Mouse (Mus musculus) neural tube, embryonic 13.5 days (tissue): ENCODE data around the gene Gfral. TPM values are rescaled to one million over a fixed set of nuclear protein-coding genes. Genes with fewer than 3 reads are reported as not detected.

Source experiments
- ATAC-seq: fragments of 200-750 bp; cut with Nextera tagmentation; 2 replicates; pipeline ENCODE4 v1.8.0; 2017; ENCODE audit warnings: low read depth, mild to moderate bottlenecking, moderate TSS enrichment, moderate library complexity
- H3K27ac ChIP-seq: fragments of 300-500 bp; sonication (generic); replicated peaks from 2 replicates; pipeline ENCODE4 v1.5.1; 2015; ENCODE audit warnings: moderate library complexity, mild to moderate bottlenecking, inconsistent platforms
- H3K27me3 ChIP-seq: fragments of 300-500 bp; sonication (generic); 2 replicates; pipeline ENCODE4 v1.6.1; 2015; ENCODE audit warnings: mild to moderate bottlenecking, inconsistent platforms
- H3K36me3 ChIP-seq: fragments of 300-500 bp; sonication (generic); 2 replicates; pipeline ENCODE4 v1.6.1; 2015; ENCODE audit warnings: mild to moderate bottlenecking, inconsistent platforms
- H3K4me1 ChIP-seq: fragments of 300-500 bp; sonication (generic); replicated peaks from 2 replicates; pipeline ENCODE4 v1.6.1; 2015; ENCODE audit warnings: inconsistent platforms
- H3K4me2 ChIP-seq: fragments of 300-500 bp; sonication (generic); 2 replicates; pipeline ENCODE4 v1.6.1; 2015; ENCODE audit warnings: inconsistent platforms, mild to moderate bottlenecking, moderate library complexity
- H3K4me3 ChIP-seq: fragments of 300-500 bp; sonication (generic); 2 replicates; pipeline ENCODE4 v1.5.1; 2015; ENCODE audit warnings: mild to moderate bottlenecking, inconsistent platforms
- H3K9ac ChIP-seq: fragments of 300-500 bp; sonication (generic); 2 replicates; pipeline ENCODE4 v1.6.1; 2015; ENCODE audit warnings: moderate library complexity, mild to moderate bottlenecking, inconsistent platforms
- H3K9me3 ChIP-seq: fragments of 300-500 bp; sonication (generic); 2 replicates; pipeline ENCODE4 v1.6.1; 2016; ENCODE audit warnings: inconsistent platforms
- WGBS: fragments of 180-500 bp; shearing (Covaris S2); methylation state at CpG from one replicate; pipeline ENCODE4 v1.1.7; 2015; 5-methylcytosine and 5-hydroxymethylcytosine counted together
- polyA plus RNA-seq: library from polyadenylated mRNA; unstranded; fragments of >200 nt; fragmentation: Nextera tagmentation; extraction: Ambion mirVana; gene quantifications from 2 replicates; pipeline ENCODE4 v1.2.1, GENCODE M21; 2015

The Gfral gene
- polyA plus RNA-seq = not detected in 2 replicates

DNA sequence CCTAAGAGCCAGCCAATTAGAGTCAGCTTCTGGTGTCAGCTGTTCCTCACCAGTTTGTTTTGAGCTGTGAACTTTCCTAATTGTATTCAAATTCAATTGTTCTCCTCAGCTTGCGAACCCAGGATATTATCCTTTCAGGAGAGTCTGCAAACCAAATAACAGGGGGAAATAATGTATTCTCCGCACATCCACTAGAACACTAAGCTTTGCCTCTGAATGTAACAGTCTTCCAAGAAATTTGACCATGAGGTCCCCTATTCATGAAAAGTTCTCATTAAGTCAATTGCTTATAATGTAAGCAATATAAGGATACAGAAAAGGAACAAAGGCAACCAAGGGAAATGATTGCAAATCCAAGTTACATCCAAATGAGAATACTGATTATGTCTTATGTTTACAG lies at the start of gene Gfral:
Gene Gfral, minus strand, starts transcription at position 101 of the 400 bp plus-strand sequence.
- Histone ChIP-seq H3K27ac (no peak within 1 kb of the TSS), H3K36me3 (no peaks in the 10 kb centered on the region), H3K9ac (no peak within 1 kb of the TSS), H3K4me3 (no peak within 1 kb of the TSS), H3K9me3 (no peaks in the 10 kb centered on the region), H3K27me3 (no peaks in the 10 kb centered on the region), H3K4me2 (no peak within 1 kb of the TSS), H3K4me1 (no peaks in the 10 kb centered on the region)
- 91% methylated on average over 2 of the region's 2 CpGs for WGBS
- ATAC-seq = no peak

DNA sequence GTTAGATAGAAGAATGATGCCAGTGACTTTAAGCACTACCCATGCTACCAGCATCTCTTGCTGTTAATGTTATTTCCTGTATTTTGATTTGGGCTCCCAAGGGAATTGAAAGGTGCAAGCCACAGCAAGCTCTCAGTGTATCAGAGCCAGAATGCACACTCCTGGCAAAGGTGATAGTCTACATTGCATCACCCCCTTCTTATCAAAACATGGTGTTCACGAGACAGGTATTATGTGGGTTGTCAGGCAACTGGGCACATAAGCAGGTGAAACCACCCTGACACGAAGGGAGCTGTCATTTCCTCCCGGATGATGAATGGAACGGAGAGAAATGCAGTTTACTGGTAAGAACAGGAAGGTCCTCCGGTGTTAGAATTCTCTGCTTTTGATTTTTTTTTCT lies 44.3 kb upstream of the Gfral start:
- H3K27me3 ChIP-seq = no peaks in the 10 kb centered on the region
- no peaks in the 10 kb centered on the region for H3K9me3 ChIP-seq
- ATAC-seq = no peak
- H3K36me3 ChIP-seq = no peaks in the 10 kb centered on the region
- 85% methylated on average over 5 of the region's 5 CpGs for WGBS
- no peak overlapping the region for H3K9ac ChIP-seq
- H3K4me1 ChIP-seq = no peaks in the 10 kb centered on the region
- no peak overlapping the region for H3K4me3 ChIP-seq
- H3K4me2 ChIP-seq = no peak overlapping the region
- no peak overlapping the region for H3K27ac ChIP-seq

DNA sequence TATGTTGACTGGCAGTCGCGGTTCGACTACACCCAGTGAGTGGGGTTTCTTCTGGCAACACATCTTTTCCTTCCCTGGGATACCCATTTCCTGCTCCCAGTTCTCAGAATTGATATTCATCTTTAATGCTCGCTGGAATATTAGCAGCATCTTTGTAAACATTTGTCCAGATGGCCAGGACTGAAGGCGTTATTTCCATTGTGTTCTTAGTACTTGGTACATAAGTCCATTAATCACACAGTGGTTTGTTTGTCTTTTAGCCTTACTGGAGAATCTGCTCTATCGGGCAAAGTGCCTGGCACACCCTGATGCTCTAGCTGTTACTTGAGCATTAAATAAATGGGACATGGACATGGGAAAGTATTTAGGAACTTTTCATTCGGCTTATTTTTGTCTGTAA lies 39.1 kb upstream of the Gfral start:
- H3K9me3 ChIP-seq = no peaks in the 10 kb centered on the region
- WGBS = 90% methylated on average over 7 of the region's 7 CpGs
- no peak for ATAC-seq
- H3K4me3 ChIP-seq = no peak overlapping the region
- H3K27me3 ChIP-seq = no peaks in the 10 kb centered on the region
- H3K36me3 ChIP-seq = no peaks in the 10 kb centered on the region
- H3K9ac ChIP-seq = no peak overlapping the region
- no peak overlapping the region for H3K27ac ChIP-seq
- no peak overlapping the region for H3K4me2 ChIP-seq
- H3K4me1 ChIP-seq = no peaks in the 10 kb centered on the region

GRCm38 (mm10) chr9:76252109-76252508 lies 38.7 kb upstream of the Gfral start:
- no peak overlapping the region for H3K4me3 ChIP-seq

DNA sequence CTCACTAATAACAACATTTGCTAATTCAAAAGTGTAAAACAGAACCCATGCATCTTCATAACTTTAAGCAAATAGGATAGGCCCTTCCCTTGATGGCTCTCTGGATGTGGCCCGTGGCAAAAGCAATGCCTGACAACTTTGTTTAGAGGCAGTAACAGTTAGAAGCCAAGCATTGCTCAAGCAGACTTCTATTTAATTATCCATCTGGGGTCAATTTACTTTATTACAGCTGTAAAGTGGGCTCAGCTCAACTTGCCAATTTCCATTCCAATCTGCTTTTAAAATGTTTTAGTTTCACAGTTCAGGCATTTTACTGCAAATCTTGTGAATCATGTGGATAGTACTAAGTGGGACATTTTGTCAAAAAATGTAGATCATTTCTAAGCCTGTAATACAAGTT lies 28.9 kb upstream of the Gfral start:
- Histone ChIP-seq H3K4me1 (no peaks in the 10 kb centered on the region), H3K9ac (no peak overlapping the region), H3K27me3 (no peaks in the 10 kb centered on the region), H3K36me3 (no peaks in the 10 kb centered on the region), H3K9me3 (no peaks in the 10 kb centered on the region), H3K4me3 (no peak overlapping the region), H3K4me2 (no peak overlapping the region), H3K27ac (no peak overlapping the region)
- ATAC-seq = no peak
- WGBS = 7% methylated on average over 1 of the region's 1 CpGs

More at GRCm38 (mm10) chr9:76252109-76252508, 38.7 kb upstream of the Gfral start:
- no peaks in the 10 kb centered on the region for H3K4me1 ChIP-seq
- H3K27me3 ChIP-seq = no peaks in the 10 kb centered on the region
- 93% methylated on average over 4 of the region's 4 CpGs for WGBS
- no peak for ATAC-seq
- no peak overlapping the region for H3K9ac ChIP-seq
- no peaks in the 10 kb centered on the region for H3K9me3 ChIP-seq
- H3K36me3 ChIP-seq = no peaks in the 10 kb centered on the region
- H3K27ac ChIP-seq = no peak overlapping the region
- H3K4me2 ChIP-seq = no peak overlapping the region

GRCm38 (mm10) chr9:76237946-76238345 lies 24.5 kb upstream of the Gfral start:
- WGBS = 86% methylated on average over 5 of the region's 5 CpGs
- H3K36me3 ChIP-seq = no peaks in the 10 kb centered on the region
- H3K9me3 ChIP-seq = no peaks in the 10 kb centered on the region
- no peaks in the 10 kb centered on the region for H3K27me3 ChIP-seq
- peaks cover 7% of the 10 kb centered on the region for H3K4me1 ChIP-seq
- H3K4me3 ChIP-seq = no peak overlapping the region
- H3K9ac ChIP-seq = no peak overlapping the region
- no peak overlapping the region for H3K27ac ChIP-seq
- ATAC-seq = no peak
- H3K4me2 ChIP-seq = no peak overlapping the region

DNA sequence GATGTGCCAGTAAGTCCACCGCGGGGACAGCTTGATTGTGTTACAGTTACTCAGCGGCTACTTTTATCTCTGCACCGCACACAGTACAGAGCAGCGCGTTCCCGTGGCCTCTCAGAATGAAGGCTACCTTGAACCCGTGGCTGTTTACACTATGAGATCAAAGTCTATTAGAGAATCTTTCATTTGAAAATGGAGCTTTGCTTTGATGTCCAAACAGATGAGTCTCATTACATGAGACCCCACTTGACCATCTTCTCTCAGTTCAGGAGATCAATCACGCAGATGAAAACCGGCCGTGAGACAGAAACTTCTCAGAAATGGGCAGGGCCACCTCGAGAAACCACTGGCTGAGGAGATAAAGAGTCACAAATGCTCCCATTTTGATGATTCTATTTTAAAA lies 23.8 kb upstream of the Gfral start:
- H3K27me3 ChIP-seq = no peaks in the 10 kb centered on the region
- H3K4me1 ChIP-seq = peaks cover 7% of the 10 kb centered on the region
- H3K27ac ChIP-seq = no peak overlapping the region
- H3K4me2 ChIP-seq = peak overlapping the region; percentile 70; the same call in 1 of the 2 replicates
- H3K36me3 ChIP-seq = no peaks in the 10 kb centered on the region
- H3K4me3 ChIP-seq = no peak overlapping the region
- ATAC-seq = no peak
- 62% methylated on average over 12 of the region's 12 CpGs for WGBS
- no peak overlapping the region for H3K9ac ChIP-seq
- no peaks in the 10 kb centered on the region for H3K9me3 ChIP-seq

GRCm38 (mm10) chr9:76236626-76237025 lies 23.2 kb upstream of the Gfral start:
- Histone ChIP-seq H3K36me3 (no peaks in the 10 kb centered on the region), H3K27ac (no peak overlapping the region), H3K9ac (no peak overlapping the region), H3K27me3 (no peaks in the 10 kb centered on the region), H3K4me2 (peak overlapping the region; percentile 70), H3K4me1 (peaks cover 7% of the 10 kb centered on the region), H3K4me3 (peak overlapping the region; percentile 37), H3K9me3 (no peaks in the 10 kb centered on the region)
- 3% methylated on average over 7 of the region's 7 CpGs for WGBS
- peak; percentile 81 for ATAC-seq

GRCm38 (mm10) chr9:76235945-76236503 lies 22.6 kb upstream of the Gfral start:
- H3K4me2 ChIP-seq = peak overlapping the region; percentile 70
- no peaks in the 10 kb centered on the region for H3K36me3 ChIP-seq
- H3K4me1 ChIP-seq = peaks cover 7% of the 10 kb centered on the region
- H3K27me3 ChIP-seq = no peaks in the 10 kb centered on the region
- 6% methylated on average over 14 of the region's 14 CpGs for WGBS
- H3K4me3 ChIP-seq = peak overlapping the region; percentile 37
- ATAC-seq = peak; percentile 80; the same call in 1 of the 2 replicates
- peak overlapping the region; percentile 64 for H3K9ac ChIP-seq
- H3K27ac ChIP-seq = peak overlapping the region; percentile 49; the same call in 1 of the 2 replicates
- H3K9me3 ChIP-seq = no peaks in the 10 kb centered on the region

DNA sequence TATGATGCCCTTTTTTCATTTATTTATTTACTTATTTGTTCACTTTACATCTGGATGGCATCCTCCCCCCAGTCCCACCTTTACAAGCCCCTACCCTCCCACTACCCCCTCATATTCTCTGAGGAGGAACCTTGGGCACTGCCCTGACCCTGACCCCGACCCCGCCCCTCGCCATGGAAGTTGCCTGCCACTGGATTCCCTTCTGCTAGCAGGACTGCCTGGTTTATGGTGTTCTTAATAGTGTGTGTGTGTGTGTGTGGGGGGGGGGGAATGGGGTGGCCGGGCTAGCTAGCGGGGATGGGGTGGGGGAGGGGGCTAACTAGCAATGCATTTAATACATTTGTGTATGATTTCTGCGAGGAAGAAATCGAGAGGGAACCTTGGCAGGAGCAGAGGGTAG lies 21.4 kb upstream of the Gfral start:
- H3K27me3 ChIP-seq = no peaks in the 10 kb centered on the region
- H3K9me3 ChIP-seq = no peaks in the 10 kb centered on the region
- no peaks in the 10 kb centered on the region for H3K36me3 ChIP-seq
- no peak overlapping the region for H3K9ac ChIP-seq
- no peak overlapping the region for H3K27ac ChIP-seq
- ATAC-seq = no peak
- peaks cover 7% of the 10 kb centered on the region for H3K4me1 ChIP-seq
- WGBS = 47% methylated on average over 7 of the region's 7 CpGs
- no peak overlapping the region for H3K4me3 ChIP-seq
- no peak overlapping the region for H3K4me2 ChIP-seq

DNA sequence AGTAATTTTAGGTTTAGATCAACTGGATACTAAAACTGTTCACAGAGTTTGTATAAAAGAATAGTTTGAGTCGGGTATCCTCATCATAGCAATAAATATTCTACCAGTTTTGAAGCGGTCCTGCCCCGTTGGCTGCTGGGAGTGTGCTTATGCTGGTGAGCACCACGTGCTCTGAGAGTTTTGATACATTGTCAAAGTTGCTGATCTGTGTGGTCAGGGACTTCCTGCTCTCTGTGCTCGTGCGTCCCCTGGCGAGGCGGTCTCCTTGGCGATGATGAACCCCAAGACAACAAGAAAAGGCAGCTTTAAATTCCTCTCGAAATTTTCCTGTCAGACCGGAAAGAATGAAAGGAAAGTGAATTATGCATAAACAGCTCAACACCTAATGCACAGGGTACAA lies 16.9 kb upstream of the Gfral start:
- Histone ChIP-seq H3K36me3 (no peaks in the 10 kb centered on the region), H3K9ac (no peak overlapping the region), H3K4me3 (no peak overlapping the region), H3K27ac (no peak overlapping the region), H3K4me2 (no peak overlapping the region), H3K9me3 (no peaks in the 10 kb centered on the region), H3K27me3 (no peaks in the 10 kb centered on the region), H3K4me1 (no peaks in the 10 kb centered on the region)
- 50% methylated on average over 11 of the region's 11 CpGs for WGBS
- no peak for ATAC-seq

DNA sequence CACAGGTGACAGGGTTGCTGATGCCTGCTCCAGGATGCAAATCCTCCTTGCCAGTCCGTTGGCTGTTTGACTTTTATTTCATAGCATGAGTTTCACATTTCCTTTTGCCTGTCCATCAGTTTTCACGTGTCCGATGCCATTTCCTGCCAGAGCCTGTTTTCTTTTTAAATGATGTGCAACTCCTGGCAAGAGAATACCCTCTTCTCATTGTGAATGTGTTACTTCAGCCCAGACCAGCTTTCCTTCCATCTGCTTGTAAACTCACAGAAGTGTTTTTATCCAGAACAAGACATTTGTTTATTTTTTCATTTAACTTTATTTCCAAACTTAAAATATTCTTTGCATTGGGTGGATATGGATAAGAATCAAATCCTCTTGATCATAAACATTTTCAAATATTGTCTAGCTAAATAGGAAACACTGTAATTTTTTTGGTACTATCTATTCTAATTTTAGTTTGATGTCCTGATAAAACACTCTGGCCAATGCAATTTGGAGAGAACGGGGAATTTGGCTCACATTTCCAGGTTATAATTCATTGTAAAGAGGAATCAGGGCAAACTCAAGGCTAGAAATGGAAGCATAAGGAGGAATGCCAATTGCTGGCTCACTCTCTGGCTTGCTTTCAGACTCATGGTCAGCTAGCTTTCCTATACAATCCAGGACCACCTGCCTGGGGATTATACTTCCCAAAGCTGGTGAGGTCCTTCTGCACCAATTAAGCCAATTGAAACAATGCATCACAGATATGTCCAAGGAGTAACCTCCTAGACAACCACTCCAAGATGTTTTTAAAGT lies 3.9 kb upstream of the Gfral start:
- Histone ChIP-seq H3K4me2 (no peak overlapping the region), H3K4me1 (no peaks in the 10 kb centered on the region), H3K27me3 (no peaks in the 10 kb centered on the region), H3K36me3 (no peaks in the 10 kb centered on the region), H3K9ac (no peak overlapping the region), H3K27ac (no peak overlapping the region), H3K9me3 (no peaks in the 10 kb centered on the region), H3K4me3 (no peak overlapping the region)
- ATAC-seq = no peak
- WGBS = 78% methylated on average over 4 of the region's 4 CpGs
